Mouse (Mus musculus): ENCODE measurements around the gene Mettl21e. TPM values are rescaled to one million over a fixed set of nuclear protein-coding genes. Genes with fewer than 3 reads are reported as not detected.

Mettl21e gene
- polyA plus RNA-seq, 1 experiment: not detected

- Histone ChIP-seq H3K27me3 (ENCODE audit: control insufficient read depth) (peaks cover 14% of the 10 kb centered on the region), H3K36me3 (ENCODE audit: control insufficient read depth) (no peaks in the 10 kb centered on the region), H3K4me1 (ENCODE audit: control insufficient read depth) (no peaks in the 10 kb centered on the region), H3K4me3 (replicated peaks) (no peak overlapping the region), H3K9me3 (ENCODE audit: control insufficient read depth, low read length) (peaks cover 2% of the 10 kb centered on the region; the same call in 1 of the 2 replicates)
- TF ChIP-seq TAL1 (IDR thresholded peaks at IDR 0.05; ENCODE audit: low read length): no peak
- TF ChIP-seq GATA1 (IDR thresholded peaks at IDR 0.05; ENCODE audit: low read length): no peak
Measured at GRCm38 (mm10) chr1:44202876-44203275, 15.9 kb downstream of the Mettl21e start.

GRCm38 (mm10) chr1:44198273-44199171 is 20.2 kb downstream of the Mettl21e start:
- Histone ChIP-seq H3K27me3 (ENCODE audit: control insufficient read depth) (peaks cover 14% of the 10 kb centered on the region), H3K4me3 (replicated peaks) (no peak overlapping the region), H3K36me3 (ENCODE audit: control insufficient read depth) (no peaks in the 10 kb centered on the region), H3K9me3 (ENCODE audit: control insufficient read depth, low read length) (peaks cover 2% of the 10 kb centered on the region; the same call in 1 of the 2 replicates), H3K4me1 (ENCODE audit: control insufficient read depth) (no peaks in the 10 kb centered on the region)
- no peak for TF ChIP-seq GATA1 (IDR thresholded peaks at IDR 0.05; ENCODE audit: low read length)
- TF ChIP-seq TAL1 (IDR thresholded peaks at IDR 0.05; ENCODE audit: low read length): no peak

- TF ChIP-seq GATA1 (IDR thresholded peaks at IDR 0.05; ENCODE audit: low read length): no peak
- TF ChIP-seq TAL1 (IDR thresholded peaks at IDR 0.05; ENCODE audit: low read length): no peak
- peaks cover 3% of the 10 kb centered on the region for H3K36me3 ChIP-seq (ENCODE audit: control insufficient read depth)
- no peak overlapping the region for H3K4me3 ChIP-seq (replicated peaks)
- no peaks in the 10 kb centered on the region for H3K27me3 ChIP-seq (ENCODE audit: control insufficient read depth)
- H3K4me1 ChIP-seq (ENCODE audit: control insufficient read depth): no peaks in the 10 kb centered on the region
- no peaks in the 10 kb centered on the region for H3K9me3 ChIP-seq (ENCODE audit: control insufficient read depth, low read length)
Measured at GRCm38 (mm10) chr1:44186396-44186795, 32.4 kb downstream of the Mettl21e start.

GRCm38 (mm10) chr1:44178086-44178485 is 40.7 kb downstream of the Mettl21e start:
- Histone ChIP-seq H3K27me3 (ENCODE audit: control insufficient read depth) (no peaks in the 10 kb centered on the region), H3K4me3 (replicated peaks) (no peak overlapping the region), H3K9me3 (ENCODE audit: control insufficient read depth, low read length) (no peaks in the 10 kb centered on the region), H3K4me1 (ENCODE audit: control insufficient read depth) (no peaks in the 10 kb centered on the region), H3K36me3 (ENCODE audit: control insufficient read depth) (peaks cover 63% of the 10 kb centered on the region)
- TF ChIP-seq TAL1 (IDR thresholded peaks at IDR 0.05; ENCODE audit: low read length): no peak
- TF ChIP-seq GATA1 (IDR thresholded peaks at IDR 0.05; ENCODE audit: low read length): no peak

GRCm38 (mm10) chr1:44173903-44174302 is 44.9 kb downstream of the Mettl21e start:
- no peaks in the 10 kb centered on the region for H3K4me1 ChIP-seq (ENCODE audit: control insufficient read depth)
- no peaks in the 10 kb centered on the region for H3K9me3 ChIP-seq (ENCODE audit: control insufficient read depth, low read length)
- no peaks in the 10 kb centered on the region for H3K27me3 ChIP-seq (ENCODE audit: control insufficient read depth)
- H3K4me3 ChIP-seq (replicated peaks): no peak overlapping the region
- H3K36me3 ChIP-seq (ENCODE audit: control insufficient read depth): peaks cover 62% of the 10 kb centered on the region
- TF ChIP-seq GATA1 (IDR thresholded peaks at IDR 0.05; ENCODE audit: low read length): no peak
- no peak for TF ChIP-seq TAL1 (IDR thresholded peaks at IDR 0.05; ENCODE audit: low read length)

- TF ChIP-seq TAL1 (IDR thresholded peaks at IDR 0.05; ENCODE audit: low read length): no peak
- TF ChIP-seq GATA1 (IDR thresholded peaks at IDR 0.05; ENCODE audit: low read length): no peak
- Histone ChIP-seq H3K36me3 (ENCODE audit: control insufficient read depth) (peaks cover 64% of the 10 kb centered on the region), H3K27me3 (ENCODE audit: control insufficient read depth) (no peaks in the 10 kb centered on the region), H3K9me3 (ENCODE audit: control insufficient read depth, low read length) (no peaks in the 10 kb centered on the region), H3K4me3 (replicated peaks) (no peak overlapping the region), H3K4me1 (ENCODE audit: control insufficient read depth) (no peaks in the 10 kb centered on the region)
Measured at GRCm38 (mm10) chr1:44172656-44173055, 46.1 kb downstream of the Mettl21e start.

GRCm38 (mm10) chr1:44167859-44168383 is 50.8 kb downstream of the Mettl21e start:
- peaks cover 53% of the 10 kb centered on the region for H3K36me3 ChIP-seq (ENCODE audit: control insufficient read depth)
- TF ChIP-seq TAL1 (IDR thresholded peaks at IDR 0.05; ENCODE audit: low read length) (no peak; the same call in 2 of the 3 replicates), GATA1 (IDR thresholded peaks at IDR 0.05; ENCODE audit: low read length) (no peak)

GRCm38 (mm10) chr1:44162389-44162788 is 56.4 kb downstream of the Mettl21e start:
- H3K4me1 ChIP-seq (ENCODE audit: control insufficient read depth): no peaks in the 10 kb centered on the region
- peaks cover 72% of the 10 kb centered on the region for H3K36me3 ChIP-seq (ENCODE audit: control insufficient read depth)

More at GRCm38 (mm10) chr1:44167859-44168383, 50.8 kb downstream of the Mettl21e start:
- no peak overlapping the region for H3K4me3 ChIP-seq (replicated peaks)
- no peaks in the 10 kb centered on the region for H3K9me3 ChIP-seq (ENCODE audit: control insufficient read depth, low read length)
- no peaks in the 10 kb centered on the region for H3K27me3 ChIP-seq (ENCODE audit: control insufficient read depth)
- no peaks in the 10 kb centered on the region for H3K4me1 ChIP-seq (ENCODE audit: control insufficient read depth)

GRCm38 (mm10) chr1:44161818-44162217 is 56.9 kb downstream of the Mettl21e start:
- no peaks in the 10 kb centered on the region for H3K9me3 ChIP-seq (ENCODE audit: control insufficient read depth, low read length)
- H3K4me3 ChIP-seq (replicated peaks): no peak overlapping the region
- H3K27me3 ChIP-seq (ENCODE audit: control insufficient read depth): no peaks in the 10 kb centered on the region
- H3K4me1 ChIP-seq (ENCODE audit: control insufficient read depth): no peaks in the 10 kb centered on the region
- TF ChIP-seq TAL1 (IDR thresholded peaks at IDR 0.05; ENCODE audit: low read length) (no peak), GATA1 (IDR thresholded peaks at IDR 0.05; ENCODE audit: low read length) (no peak)
- H3K36me3 ChIP-seq (ENCODE audit: control insufficient read depth): peaks cover 66% of the 10 kb centered on the region

More at GRCm38 (mm10) chr1:44162389-44162788, 56.4 kb downstream of the Mettl21e start:
- Histone ChIP-seq H3K27me3 (ENCODE audit: control insufficient read depth) (no peaks in the 10 kb centered on the region), H3K9me3 (ENCODE audit: control insufficient read depth, low read length) (no peaks in the 10 kb centered on the region), H3K4me3 (replicated peaks) (no peak overlapping the region)
- TF ChIP-seq GATA1 (IDR thresholded peaks at IDR 0.05; ENCODE audit: low read length) (no peak), TAL1 (IDR thresholded peaks at IDR 0.05; ENCODE audit: low read length) (no peak)
